In the genomic region with DNA sequence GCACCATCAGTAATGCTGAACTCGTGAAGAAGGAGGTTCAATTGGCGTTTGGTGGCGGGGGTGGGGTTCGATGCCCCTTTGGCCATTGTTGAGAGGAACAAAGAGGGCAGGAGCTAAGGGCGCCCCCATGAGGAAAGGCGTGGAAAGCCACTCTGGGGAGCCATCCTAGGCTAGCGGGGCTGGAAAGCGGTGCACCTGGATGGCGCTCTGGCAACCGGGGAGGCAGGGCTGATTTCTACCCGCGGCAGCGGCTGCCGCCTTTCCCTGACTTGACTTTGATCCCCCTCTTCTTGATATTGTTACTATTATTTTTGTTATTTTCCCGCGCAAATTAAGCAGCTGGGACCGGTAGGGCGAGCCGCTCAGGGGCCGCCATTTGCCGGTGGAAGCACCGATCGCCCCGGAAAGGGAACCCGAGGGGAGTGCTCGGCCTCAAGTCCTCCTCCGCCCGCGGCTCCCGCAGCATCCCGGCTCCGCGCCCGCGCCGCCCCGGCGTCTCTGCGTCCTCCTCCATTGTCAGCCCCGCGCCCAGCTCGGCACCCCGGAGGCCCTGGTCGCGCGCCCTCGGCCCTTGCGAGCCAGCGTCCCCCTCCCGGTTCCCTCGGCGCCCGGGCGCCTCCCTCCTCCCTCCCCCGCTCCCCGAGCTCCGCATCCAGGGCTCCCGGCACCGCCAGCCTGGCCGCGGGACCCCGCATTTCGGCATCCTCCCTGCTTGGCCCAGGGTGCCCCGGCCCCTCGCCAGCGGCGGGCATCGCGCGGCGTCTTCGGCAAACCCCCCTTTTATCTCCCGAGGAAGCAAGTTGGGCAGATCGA, we compare ENCODE assay signal across 8 mouse cellular contexts. TPM values are rescaled to one million over a fixed set of nuclear protein-coding genes. Genes with fewer than 3 reads are reported as not detected.
A peak's percentile ranks its signal among the peaks of the same experiment; 100 is the strongest.
DNase-seq lines count a peak whose midpoint lies in the region; ATAC-seq lines count a peak whose summit lies in the region.

No protein-coding gene starts in this region.

- under 1% methylated on average over 62 of the region's 74 CpGs for WGBS in hindbrain, embryonic 14.5 days

- peak; percentile 60 for DNase-seq in WW6 (ENCODE audit: low read depth, low spot score)
- peak; percentile 75 for DNase-seq in cerebellum, adult 9-10 months
- peak; percentile 51 to 68 for DNase-seq in frontal cortex, postnatal 10 days (ENCODE audit: low spot score in 2 of 2)
- DNase-seq in hindbrain, embryonic 14.5 days (ENCODE audit: low spot score): peak; percentile 72
- DNase-seq in left cerebral cortex, adult 11 months (ENCODE audit: low spot score): peak; percentile 53
- DNase-seq in lung, postnatal 14 days: peak; percentile 74
- DNase-seq in right cerebral cortex, adult 18-20 months: peak; percentile 74

- H3K4me2 ChIP-seq in hindbrain, embryonic 14.5 days (replicated peaks): peak overlapping the region; percentile 67

- peak; percentile 57 for ATAC-seq in hindbrain, embryonic 14.5 days (ENCODE audit: low FRiP score)
- ATAC-seq in megakaryocyte-erythroid progenitor cell, adult 5-6 weeks (replicated peaks; ENCODE audit: low FRiP score, low TSS enrichment, poor library complexity, severe bottlenecking): no peak

- peak overlapping the region; percentile 69 for H3K4me3 ChIP-seq in hindbrain, embryonic 14.5 days (replicated peaks; ENCODE audit: low read length)

- H3K36me3 ChIP-seq in hindbrain, embryonic 14.5 days (replicated peaks; ENCODE audit: control insufficient read depth, insufficient read depth): no peaks in the 10 kb centered on the region

- no peaks in the 10 kb centered on the region for H3K27me3 ChIP-seq in hindbrain, embryonic 14.5 days (ENCODE audit: control insufficient read depth, insufficient read depth, low read length)

- H3K4me1 ChIP-seq in hindbrain, embryonic 14.5 days (replicated peaks; ENCODE audit: control insufficient read depth, insufficient read depth, low read length): peaks cover 27% of the 10 kb centered on the region

- H3K9ac ChIP-seq in hindbrain, embryonic 14.5 days: peak overlapping the region; percentile 98

- peak overlapping the region; percentile 99 for H3K27ac ChIP-seq in hindbrain, embryonic 14.5 days

- H3K9me3 ChIP-seq in hindbrain, embryonic 14.5 days (ENCODE audit: control insufficient read depth, low read length): no peaks in the 10 kb centered on the region

RNA-seq across cellular contexts. Expression of a gene that starts 0.9 kb away (rescaled TPM):
- polyA plus RNA-seq in hindbrain, embryonic 14.5 days (2014; fragmentation: Nextera tagmentation; extraction: Ambion mirVana): 202 and 203 TPM in 2 replicates
- total RNA-seq in megakaryocyte-erythroid progenitor cell, adult 5-6 weeks (2014; fragmentation: Nextera tagmentation): not detected in 2 replicates
- not detected in 2 replicates for total RNA-seq in megakaryocyte-erythroid progenitor cell, adult 5-6 weeks (2017)
